Mouse (Mus musculus): Measurements from ENCODE around the gene Copg2. TPM values are rescaled to one million over a fixed set of nuclear protein-coding genes. Genes with fewer than 3 reads are reported as not detected.

Copg2 gene
- 45.6 and 48.4 TPM in 2 replicates for polyA plus RNA-seq (2012; rRNA removed)

GRCm38 (mm10) chr6:30896195-30896985 is at the start of gene Copg2:
Gene Copg2, minus strand, starts transcription at chr6:30896794.

DNA sequence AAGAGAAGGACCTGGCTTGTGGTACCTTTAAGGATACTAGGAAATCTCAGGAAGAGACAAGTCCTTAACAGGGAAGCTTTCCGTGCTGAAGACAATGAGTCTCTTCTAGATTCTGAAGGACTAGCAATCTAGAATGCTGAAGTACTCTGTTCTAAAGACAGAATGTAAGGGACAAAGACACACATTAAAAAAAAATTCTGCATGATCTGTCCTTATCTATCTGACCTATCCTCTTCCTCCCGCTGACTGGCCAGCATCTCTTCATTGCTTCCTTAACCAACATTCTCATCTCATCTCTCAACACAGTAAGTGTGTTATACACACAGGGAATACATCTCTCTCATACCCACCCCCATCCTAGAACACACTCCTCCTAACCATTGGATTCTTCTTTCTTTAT is 18.9 kb upstream of the Copg2 start, which contains the start of gene Tsga13:
Gene Tsga13, minus strand, starts transcription at position 101 of the 400 bp plus-strand sequence.

GRCm38 (mm10) chr6:30723331-30723730 is 173.3 kb downstream of the Copg2 start, which contains the start of gene Mest:
Gene Mest, plus strand, starts transcription at chr6:30723547.

Other genes starting within 250 kb of the Copg2 start
- gene Cep41, start 203.0 kb downstream of the Copg2 start, polyA plus RNA-seq (2012; rRNA removed), result 14.5 and 14.6 TPM in 2 replicates
- 191 and 227 TPM in 2 replicates for gene Mest, start 173.2 kb downstream of the Copg2 start, polyA plus RNA-seq (2012; rRNA removed)
- gene Tsga13, start 18.8 kb upstream of the Copg2 start, polyA plus RNA-seq (2012; rRNA removed), result 0.53 TPM in 2 replicates
- gene Klf14, start 62.3 kb upstream of the Copg2 start, polyA plus RNA-seq (2012; rRNA removed), result 0.30 and 0.53 TPM in 2 replicates